Mouse (Mus musculus): Measurements from ENCODE around the gene Dgkg.

The Dgkg gene

DNA sequence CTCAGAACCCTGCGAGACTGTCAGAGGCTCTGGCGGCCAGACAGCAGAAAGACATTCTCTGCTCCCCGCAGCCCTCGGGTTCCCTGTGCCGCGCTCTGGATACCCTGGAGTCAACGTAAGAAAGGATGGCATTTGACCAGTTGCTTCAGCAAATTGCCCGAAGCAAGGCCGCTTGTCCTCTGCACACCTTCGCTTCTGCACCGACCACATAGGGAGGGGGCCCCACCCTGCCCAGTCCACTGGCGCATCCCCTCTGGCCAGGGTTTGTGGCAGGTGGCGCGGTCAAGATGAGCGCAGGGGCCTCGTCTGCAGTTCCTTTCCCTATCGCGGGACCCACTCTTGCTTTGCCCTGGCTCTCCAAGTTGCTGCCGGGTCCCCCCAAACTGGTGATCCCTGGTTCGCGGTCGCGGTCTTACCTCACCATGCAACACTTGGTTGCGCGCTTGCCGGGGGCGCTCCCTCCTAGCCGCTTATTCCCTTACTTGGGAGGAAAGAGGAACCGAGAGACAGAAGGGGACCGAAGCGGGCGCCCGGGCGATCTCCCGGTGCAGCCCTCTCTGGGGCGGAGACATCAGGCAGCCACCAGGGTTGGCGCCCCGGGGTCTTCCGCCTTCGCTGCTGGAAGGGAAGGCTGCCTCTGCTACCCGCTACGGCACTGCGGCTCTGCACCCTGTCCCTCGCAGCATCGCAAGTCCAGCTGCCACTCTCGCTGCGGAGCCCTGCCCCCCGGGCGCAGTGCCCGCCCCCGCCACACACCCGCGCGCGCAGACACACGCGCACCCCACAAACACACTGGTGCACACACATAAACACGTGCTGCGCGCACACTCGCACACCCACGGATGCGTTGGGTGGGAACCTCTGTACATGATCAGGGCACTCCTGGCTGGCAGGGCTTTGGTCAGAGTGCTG is at the start of gene Dgkg:
TSS of gene Dgkg (minus strand) at position 689 of the 912 bp plus-strand sequence.
- in situ Hi-C loops (cut with MseI, MboI) = no loop called here

DNA sequence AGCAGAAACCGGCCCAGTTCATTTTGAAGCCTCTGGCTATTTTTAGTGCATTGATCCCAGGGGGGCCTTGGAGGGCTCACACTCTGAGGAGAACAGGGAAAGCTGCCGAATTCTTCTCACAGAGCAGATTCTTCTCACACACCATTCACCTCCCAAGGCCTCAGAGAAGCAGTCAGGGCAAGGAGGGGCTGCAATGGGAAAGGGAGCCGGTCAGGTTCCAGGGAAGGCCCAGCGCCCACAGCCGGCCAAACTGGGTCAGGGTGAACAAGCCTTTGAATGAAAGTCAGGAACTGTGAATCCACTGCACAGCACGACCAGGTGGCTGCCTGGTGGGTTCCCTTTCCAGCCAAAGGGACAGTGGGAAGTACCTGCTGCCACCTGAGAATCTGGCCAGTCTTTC is 47.9 kb upstream of the Dgkg start:
- in situ Hi-C loops (cut with MseI, MboI) = no loop called here

DNA sequence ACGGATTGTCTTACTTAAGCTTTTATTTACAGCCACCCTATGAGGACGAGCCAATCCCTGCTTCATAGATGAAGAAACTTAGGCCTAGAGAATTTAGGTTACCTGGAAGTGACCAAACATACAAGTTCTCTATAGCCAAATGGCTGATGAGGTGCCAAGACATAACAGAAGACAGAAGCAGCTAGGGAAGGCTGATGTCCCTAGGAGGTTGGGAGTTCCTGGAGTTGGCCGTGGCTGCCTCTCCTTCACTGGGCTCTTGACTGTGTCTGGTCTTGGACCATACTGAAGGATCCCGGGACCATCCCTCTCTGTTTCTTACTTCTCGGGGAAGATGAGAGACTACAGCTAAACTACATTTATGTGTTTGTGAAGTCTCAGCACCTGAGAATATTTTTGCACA is 47.1 kb upstream of the Dgkg start:
- in situ Hi-C loops (cut with MseI, MboI) = no loop called here

DNA sequence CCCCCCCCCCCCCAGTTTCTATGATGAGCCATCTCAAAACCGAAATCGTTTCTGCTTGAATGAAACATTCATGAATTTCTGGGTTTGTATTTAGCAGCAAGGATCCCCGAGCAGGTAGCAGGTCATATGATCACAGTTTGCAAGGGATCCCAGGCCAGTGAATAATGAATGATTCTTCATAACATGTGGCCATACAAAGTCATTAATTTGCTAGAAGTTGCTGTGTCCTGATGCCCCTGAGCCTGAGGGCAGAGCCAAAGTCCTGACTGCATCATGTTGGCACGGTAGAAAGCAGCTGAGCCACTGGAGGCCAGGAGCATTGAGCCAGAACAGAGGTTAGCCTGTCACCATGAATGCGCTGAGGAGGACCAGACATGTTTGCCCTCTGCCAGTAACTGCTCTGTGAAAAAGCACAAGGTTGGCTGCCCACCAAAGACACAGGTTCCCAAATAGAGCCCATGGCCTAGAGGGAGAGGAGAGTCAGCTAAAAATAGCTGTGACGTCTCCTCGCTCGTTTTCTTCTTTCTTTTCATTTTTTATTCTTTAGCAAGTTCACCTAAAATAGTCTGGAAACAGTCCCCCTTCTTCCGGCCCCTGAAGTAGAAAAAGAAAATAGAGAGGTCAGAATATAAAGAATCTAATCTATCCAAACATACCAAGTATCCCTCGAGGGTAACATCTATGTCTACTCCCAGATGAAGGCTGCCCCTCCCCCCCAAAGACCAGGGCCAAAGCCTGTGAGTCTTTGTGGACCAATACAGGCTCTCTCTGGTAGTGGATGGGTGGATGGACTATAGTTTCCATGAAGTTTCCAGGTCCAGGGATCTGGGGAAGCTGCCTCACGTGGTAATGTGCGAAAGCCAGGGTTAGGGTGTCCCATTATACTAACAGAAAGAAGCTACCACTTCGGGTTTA is 42.1 kb upstream of the Dgkg start:
- in situ Hi-C loops (cut with MseI, MboI) = no loop called here

DNA sequence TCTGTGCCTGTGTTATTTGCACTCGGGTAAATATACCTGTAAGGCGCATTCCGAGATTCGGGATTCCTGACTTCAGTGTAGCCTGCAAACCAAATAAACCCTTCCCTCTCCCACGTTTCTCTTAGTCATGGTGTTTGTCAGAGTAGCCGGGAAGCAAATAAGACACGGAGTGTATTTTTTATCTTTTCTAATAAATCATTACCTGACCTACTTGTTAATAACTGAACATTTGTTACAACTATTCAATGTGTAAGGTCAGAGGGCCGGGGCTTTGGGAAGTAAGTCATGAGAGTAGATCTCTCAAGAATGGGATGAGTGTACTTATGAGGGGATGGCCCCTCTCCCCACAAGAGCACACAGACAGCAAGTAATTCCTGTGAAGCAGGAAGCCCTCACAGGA is 41.1 kb upstream of the Dgkg start:
- in situ Hi-C loops (cut with MseI, MboI) = no loop called here

DNA sequence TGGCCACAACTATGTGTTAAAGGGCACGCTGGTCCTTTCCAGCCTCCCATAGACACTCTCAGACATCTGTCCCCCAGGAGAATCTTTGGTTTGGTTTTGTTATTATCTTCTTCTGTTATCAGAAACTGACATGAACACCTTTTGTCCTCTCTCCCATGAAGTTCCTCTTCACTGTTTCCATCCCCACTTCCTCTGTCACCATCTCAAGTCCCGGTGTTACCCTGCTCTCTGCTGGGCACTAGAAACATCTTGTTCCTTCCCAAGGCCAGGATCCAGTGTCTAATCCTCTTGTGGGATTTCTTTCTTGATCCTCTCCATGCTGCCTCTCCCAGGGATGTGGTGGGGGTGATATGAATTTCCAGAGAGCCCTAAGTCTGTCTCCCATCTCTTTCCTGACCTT is 32.6 kb upstream of the Dgkg start:
- in situ Hi-C loops (cut with MseI, MboI) = no loop called here

DNA sequence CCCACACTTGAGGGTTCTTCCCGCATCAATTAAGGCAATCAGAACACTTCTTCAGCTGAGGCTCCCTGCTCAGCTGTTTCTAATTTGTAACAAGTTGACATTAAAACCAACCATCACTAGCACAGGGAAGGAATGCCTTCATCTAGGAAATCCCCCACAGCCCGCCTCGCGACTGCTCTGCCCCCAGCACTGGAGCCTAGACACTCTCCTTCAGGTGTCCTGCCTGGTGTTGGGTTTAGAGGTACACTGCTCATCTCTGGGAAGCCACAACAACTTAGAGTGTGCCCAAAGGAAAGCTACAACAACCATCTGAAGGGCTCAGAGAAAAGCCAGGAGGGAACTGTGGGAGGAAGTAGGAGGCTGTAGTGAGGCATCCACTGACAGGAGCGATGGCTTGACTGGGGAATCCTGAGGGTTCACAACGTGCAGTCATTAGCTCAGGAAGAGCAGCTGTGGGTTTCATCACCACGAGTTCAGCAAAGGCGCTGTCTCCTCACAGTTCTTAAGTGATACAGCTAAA is 30.8 kb upstream of the Dgkg start:
- in situ Hi-C loops (cut with MseI, MboI) = no loop called here

DNA sequence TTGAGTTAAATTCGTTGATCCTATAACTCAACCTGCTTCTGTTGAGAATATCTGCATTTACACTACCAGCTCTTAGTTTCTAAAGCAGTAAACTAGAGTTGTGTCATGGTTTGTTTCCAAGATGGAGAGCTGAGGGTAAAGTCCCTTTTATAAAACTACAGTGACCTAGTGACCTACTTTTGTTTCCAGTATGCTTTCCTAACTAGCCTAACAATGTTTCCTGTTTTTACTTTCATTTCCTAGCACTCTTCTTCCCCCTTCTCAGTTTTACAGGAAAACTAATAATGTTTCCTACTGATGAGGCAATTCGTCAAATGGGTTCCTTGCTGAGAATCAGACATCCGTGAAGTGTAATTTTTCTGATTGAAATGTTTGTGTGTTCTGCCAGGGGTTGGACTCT is 26.6 kb upstream of the Dgkg start:
- in situ Hi-C loops (cut with MseI, MboI) = no loop called here

DNA sequence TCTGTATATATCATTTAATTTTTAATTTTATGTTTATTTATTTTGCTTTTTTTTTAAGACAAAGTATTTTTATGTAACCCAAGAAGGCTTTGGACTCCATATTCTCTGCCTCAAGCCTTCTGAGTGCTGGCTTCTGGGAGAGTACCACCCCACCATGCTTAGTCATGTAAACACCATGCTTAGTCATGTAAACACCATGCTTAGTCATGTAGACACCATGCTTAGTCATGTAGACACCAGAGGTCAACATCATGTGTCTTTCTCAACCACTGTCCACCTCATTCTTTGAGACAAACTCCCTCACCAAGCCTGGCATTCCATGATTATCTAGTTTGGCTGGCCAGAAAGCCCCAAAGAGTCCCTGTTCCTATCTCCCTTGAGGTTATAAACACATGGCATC is 25.7 kb upstream of the Dgkg start:
- in situ Hi-C loops (cut with MseI, MboI) = no loop called here

DNA sequence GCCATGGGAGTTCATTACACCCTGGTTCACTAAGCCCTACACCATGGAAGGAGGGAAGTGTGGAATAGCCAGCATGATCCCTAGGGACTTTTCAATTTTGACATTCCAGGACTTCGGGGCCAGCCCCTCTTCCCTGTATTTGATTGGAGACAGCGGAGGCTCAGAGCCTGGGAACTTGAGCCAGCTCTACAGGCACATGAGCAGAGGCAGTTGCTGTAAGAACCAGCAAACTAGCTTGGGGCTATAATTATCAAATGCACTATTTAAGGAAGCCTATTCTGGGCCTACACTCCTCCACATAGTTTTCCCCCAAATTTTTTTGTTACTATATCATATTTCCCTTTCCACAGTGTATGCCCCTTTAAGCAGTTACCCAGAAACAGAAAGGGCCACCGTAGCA is 22.6 kb upstream of the Dgkg start:
- in situ Hi-C loops (cut with MseI, MboI) = no loop called here

DNA sequence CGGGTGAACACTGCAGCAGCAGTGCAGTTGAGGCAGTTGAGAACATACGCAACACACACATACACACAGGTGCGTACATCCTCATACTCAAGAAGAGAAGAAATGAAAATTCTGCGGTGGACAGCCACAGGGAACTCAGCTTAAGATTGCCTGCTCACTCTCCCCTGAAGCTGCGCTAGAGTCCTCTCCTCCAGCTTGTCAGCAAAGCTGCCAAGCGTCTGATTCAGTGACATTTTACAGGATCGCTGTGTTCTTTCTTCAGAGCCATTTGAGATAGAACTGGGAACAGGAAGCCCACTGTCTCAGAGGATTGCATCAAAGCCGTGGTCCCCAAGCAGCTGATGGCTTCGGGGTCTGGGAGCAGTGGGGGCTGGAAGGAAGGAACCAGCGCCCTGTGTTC is 17.6 kb upstream of the Dgkg start:
- in situ Hi-C loops (cut with MseI, MboI) = no loop called here

DNA sequence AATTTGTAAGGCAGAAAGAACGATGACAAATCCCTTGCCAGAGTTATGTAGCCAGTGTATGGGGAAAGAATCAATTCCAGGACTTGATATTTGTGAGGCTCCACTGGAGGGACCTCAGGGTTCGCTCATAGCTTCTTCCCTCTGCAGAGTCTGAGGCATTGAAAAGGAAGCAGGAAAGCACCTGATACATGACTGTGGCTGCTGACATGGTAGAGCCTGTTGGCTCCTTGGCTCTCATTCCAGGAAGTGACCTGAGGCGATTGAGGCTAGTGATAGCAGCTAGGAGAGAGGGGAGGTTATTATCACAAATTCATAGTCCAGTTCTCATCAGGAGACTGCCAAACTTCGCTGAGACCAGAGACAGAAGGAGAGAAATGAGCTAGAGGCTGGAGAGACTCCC is 17.1 kb upstream of the Dgkg start:
- in situ Hi-C loops (cut with MseI, MboI) = no loop called here

DNA sequence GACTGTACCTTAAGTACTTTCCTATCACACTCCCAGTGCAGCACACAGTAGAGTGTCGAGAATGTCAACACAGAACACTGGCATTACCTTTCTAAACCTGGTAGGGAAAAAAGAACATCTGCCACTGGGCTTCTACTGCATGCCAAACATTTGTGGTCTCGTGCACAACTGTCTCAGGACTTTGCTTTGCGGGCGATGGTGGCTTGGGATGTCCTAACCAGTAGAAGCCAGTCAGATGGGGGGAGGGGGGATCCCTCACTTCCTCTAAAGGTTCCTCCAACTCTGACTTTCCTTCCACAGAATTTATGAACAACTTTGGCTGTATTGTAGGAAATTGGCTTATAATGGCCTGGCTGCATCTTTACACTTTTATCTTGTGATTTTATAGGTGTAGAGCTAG is 7.0 kb upstream of the Dgkg start:
- in situ Hi-C loops (cut with MseI, MboI) = no loop called here

DNA sequence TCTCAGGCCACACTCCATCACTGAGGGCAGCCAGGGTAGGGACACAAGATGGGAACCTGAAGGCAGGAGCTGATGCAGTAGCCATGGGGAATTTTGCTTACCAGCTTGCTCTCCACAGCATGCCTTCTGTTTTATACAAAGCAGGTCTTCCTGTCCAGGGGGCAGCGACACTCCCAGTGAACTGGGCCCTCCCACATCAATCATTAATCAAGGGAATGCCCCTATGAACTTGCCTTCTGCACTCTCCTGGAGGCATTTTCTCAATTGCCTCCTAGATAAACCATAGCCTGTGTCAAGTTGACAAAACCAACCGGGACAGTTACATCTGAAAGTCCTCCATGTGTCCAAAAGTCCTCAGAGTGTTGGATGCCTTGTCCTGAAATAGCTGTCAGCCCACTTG is 6.1 kb upstream of the Dgkg start:
- in situ Hi-C loops (cut with MseI, MboI) = no loop called here

DNA sequence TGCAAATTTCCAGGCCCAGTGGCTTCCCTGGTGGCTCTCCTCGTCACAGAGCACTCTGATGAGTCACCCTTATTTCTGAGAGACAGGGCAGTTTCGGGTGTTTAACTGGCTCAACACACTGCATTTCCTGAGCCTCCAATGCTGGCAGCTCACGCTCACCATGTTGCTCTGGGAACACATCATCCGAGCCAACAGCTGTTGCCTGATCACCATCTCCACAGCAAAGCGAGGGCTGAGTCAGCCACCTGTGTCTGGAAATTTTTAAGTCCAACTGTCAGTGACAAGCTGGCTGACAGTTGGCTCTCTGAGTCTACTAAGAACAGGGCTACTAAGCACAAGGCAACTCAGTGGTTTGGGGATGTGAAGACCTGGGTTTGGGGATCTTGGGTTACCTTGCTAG is 4.1 kb upstream of the Dgkg start:
- in situ Hi-C loops (cut with MseI, MboI) = no loop called here

DNA sequence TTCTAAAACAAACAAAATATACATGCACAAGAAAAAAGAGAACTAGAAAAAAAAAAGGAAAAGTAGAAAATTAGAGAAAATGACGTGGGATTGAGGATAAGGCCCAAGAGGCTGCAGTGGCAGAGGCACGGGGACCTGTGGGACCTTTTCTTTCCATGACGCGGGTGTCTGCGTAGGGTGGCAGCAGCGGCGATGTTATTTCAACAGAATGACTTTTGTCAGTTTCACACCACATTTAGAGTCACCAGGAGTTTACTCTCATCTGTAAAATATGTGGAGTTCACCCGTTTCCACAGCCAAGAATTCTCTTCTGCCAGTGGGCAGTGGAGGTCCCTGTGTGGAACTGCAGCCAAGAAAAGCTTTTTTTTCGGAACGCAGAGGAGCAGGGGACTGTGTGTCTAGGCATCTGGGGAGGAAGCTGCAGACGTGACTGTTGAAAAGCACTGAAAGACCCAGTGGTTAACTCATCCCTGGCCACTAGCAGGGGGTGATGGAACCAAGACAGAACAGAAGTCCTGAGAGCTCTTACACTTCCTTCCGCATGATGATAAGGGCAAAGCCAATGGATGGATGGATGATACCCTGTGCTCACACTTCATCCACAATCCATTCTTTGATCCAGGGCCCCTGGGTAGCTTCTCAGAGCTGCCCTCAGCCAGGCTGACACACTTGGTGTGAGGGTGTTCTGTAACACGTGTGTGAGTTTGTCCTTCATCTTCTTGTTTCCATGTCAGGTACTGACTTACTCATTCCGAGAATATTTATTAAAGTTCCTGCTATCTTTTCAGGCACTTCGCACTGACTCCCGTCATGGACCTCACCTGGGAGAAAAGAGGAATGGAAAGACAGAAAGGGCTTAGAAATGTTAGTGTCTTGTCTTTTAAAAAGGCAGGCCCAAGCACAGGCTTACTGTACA is 1.1 kb upstream of the Dgkg start:
- in situ Hi-C loops (cut with MseI, MboI) = no loop called here

DNA sequence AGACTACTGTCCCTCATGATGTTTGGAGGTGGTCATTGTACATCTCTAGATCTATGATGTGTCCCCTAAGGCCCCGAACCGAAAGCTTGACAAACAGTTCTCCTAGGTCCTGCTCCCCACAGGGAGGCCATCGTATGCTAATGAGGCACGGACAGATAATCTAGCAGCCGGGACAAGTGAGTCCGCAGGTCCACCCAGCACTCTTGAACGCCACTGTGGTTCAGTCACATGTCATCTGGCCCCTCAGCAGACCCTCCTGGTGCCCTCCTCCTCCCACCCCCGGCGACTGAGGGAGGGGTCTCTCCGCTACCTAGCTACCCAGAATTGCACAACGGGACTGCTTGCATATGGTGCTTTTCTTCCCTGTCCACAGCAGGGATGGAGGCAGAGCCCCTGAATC is 1.2 kb downstream of the Dgkg start:
- in situ Hi-C loops (cut with MseI, MboI) = no loop called here

DNA sequence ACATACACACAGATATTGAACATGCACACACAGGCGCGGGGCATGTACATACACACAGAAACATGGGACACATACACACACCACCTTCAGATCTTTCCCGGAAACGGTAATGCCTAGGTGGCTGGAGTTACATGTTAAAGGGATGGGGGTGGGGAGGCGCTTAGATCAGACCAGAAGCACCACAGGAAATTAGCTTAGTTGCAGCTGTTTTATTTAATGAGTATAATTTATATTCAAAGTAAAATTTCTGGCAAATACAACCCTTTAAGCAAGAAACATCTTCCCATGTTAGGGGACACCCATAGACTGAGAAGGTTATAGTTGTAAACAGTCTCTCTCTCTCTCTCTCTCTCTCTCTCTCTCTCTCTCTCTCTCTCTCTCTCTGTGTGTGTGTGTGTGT is 1.8 kb downstream of the Dgkg start:
- in situ Hi-C loops (cut with MseI, MboI) = no loop called here

DNA sequence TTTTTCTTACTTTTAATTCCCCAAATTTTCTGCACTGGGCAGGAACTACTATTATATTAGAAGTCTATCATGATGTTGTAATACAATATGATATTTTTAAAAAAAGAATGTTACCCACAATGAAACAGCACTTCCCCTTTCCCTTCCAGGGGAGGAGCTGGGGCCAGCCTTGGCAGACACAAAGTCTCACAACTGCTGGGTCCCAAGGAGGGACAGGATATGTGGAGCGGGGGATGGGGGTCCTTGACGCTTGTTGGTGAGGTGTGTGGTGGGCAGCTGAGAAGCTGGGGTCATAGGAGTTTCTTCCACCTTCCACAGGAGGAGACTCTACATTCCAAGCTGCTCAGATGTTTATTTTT is 2.6 kb downstream of the Dgkg start:
- in situ Hi-C loops (cut with MseI, MboI) = no loop called here

DNA sequence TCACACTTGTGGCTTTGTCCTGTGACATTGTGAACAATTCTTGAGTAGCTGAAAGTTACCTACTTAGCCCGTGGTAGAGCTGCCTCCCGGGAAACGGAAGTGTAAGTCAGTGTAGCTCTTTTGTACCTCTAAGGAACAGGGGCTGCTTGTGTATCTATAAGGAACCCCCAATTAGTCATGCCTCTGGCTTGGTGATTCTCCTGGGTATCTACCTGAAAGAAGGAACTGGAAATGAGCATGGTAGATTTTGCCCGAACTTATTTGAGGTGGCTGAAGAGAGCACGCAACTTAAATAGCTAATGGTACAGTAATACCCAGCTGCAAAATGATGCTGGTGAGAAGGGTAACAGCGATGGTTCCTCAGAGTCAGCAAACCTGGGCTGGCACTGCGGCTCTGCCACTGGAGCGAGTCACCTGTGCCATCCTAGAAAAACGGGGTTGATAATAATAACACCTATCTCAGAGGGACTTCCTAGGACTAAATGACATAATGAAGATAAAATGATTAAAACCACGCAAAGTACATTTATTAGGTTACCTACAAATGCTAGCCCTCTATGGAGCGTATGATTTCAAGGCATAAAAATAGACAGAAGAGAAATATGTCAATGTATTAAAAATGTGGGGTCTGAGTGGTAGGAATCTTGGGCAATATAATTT is 3.1 kb downstream of the Dgkg start:
- in situ Hi-C loops (cut with MseI, MboI) = no loop called here

DNA sequence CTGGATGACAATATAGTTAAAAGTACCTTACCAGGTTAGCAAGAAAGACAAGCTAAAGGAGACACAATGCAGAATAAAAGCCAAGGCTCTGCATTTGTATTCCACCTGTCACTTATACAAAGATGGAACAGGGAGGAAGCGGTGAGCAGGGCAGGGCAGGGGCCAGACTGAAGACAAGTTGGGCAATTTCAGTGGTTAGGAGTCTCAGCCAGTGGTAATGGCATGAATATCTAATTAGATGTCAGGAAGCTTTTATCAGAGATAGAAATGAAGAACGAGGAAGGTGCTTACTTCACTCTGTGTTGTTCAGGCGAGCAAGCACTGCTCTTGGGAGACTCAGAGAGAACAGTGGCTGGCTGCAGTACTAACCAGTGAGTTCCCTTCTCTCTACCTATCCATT is 5.8 kb downstream of the Dgkg start:
- in situ Hi-C loops (cut with MseI, MboI) = no loop called here
